Mouse (Mus musculus) 416B (cell line): ENCODE data around the gene Slc43a2.

Experiments used
- DNase-seq: peaks from one replicate; pipeline ENCODE4 v3.0.0; 2011; ENCODE audit warnings: low read depth

Slc43a2 gene

GRCm38 (mm10) chr11:75530325-75530724 is 1.2 kb upstream of the Slc43a2 start:
- DNase-seq = peak; percentile 87

- no peak for DNase-seq
Observed at GRCm38 (mm10) chr11:75530845-75531373, 585 bp upstream of the Slc43a2 start.

- DNase-seq = peak; percentile 93
Observed at GRCm38 (mm10) chr11:75532340-75533277, 1.1 kb downstream of the Slc43a2 start.

- DNase-seq = peak; percentile 40
Observed at GRCm38 (mm10) chr11:75533314-75534015, 2.0 kb downstream of the Slc43a2 start.

- no peak for DNase-seq
Observed at GRCm38 (mm10) chr11:75534286-75535033, 3.0 kb downstream of the Slc43a2 start.

GRCm38 (mm10) chr11:75535106-75535795 is 3.8 kb downstream of the Slc43a2 start:
- DNase-seq = no peak

GRCm38 (mm10) chr11:75536255-75537024 is 4.9 kb downstream of the Slc43a2 start:
- DNase-seq = no peak

GRCm38 (mm10) chr11:75537025-75537414 is 5.5 kb downstream of the Slc43a2 start:
- DNase-seq = no peak

- DNase-seq = no peak
Observed at GRCm38 (mm10) chr11:75537491-75538183, 6.1 kb downstream of the Slc43a2 start.

GRCm38 (mm10) chr11:75538184-75538969 is 6.9 kb downstream of the Slc43a2 start:
- DNase-seq = no peak

GRCm38 (mm10) chr11:75538970-75539299 is 7.4 kb downstream of the Slc43a2 start:
- DNase-seq = no peak

- DNase-seq = no peak
Observed at GRCm38 (mm10) chr11:75540209-75540608, 8.7 kb downstream of the Slc43a2 start.

- DNase-seq = peak; percentile 80
Observed at GRCm38 (mm10) chr11:75540710-75541581, 9.5 kb downstream of the Slc43a2 start.

GRCm38 (mm10) chr11:75544713-75545112 is 13.2 kb downstream of the Slc43a2 start:
- DNase-seq = no peak

GRCm38 (mm10) chr11:75546057-75546456 is 14.6 kb downstream of the Slc43a2 start:
- no peak for DNase-seq

- peak; percentile 57 for DNase-seq
Observed at GRCm38 (mm10) chr11:75549658-75550111, 18.2 kb downstream of the Slc43a2 start.

GRCm38 (mm10) chr11:75550200-75550946 is 18.9 kb downstream of the Slc43a2 start:
- DNase-seq = no peak

GRCm38 (mm10) chr11:75551321-75551720 is 19.8 kb downstream of the Slc43a2 start:
- DNase-seq = no peak
